8 mouse cellular contexts compared by ENCODE assay signal in genomic region chr1:153332444-153333295, GRCm38 (mm10). TPM values are rescaled to one million over a fixed set of nuclear protein-coding genes. Genes with fewer than 3 reads are reported as not detected.
DNase-seq lines count a peak whose midpoint lies in the region; ATAC-seq lines count a peak whose summit lies in the region.

Lamc1 (minus strand) TSS chr1:153332786.

- no peaks in the 10 kb centered on the region for H3K9me3 ChIP-seq in hindbrain, embryonic 13.5 days

- ATAC-seq in hindbrain, embryonic 13.5 days (ENCODE audit: low FRiP score) = peak; percentile 92

- peak within 1 kb of the TSS; percentile 93 for H3K27ac ChIP-seq in hindbrain, embryonic 13.5 days

- no peaks in the 10 kb centered on the region for H3K27me3 ChIP-seq in hindbrain, embryonic 13.5 days

- H3K4me3 ChIP-seq in hindbrain, embryonic 13.5 days = peak within 1 kb of the TSS; percentile 97

- under 1% methylated on average over 63 of the region's 85 CpGs for WGBS in hindbrain, embryonic 13.5 days

- peak; percentile 98 for DNase-seq in R1 (ENCODE audit: low read depth, low spot score)
- peak; percentile 82 for DNase-seq in cerebellum, adult 9-11 months
- DNase-seq in frontal cortex, postnatal 25 days (ENCODE audit: low spot score in 2 of 2) = peak; percentile 54
- DNase-seq in layer of hippocampus, postnatal 36 days = peak; percentile 84 to 86
- DNase-seq in lung, postnatal 25 days (ENCODE audit: low spot score) = peak; percentile 90
- peak; percentile 92 for DNase-seq in retina, embryonic 14.5 days (ENCODE audit: low spot score)
- DNase-seq in thymus, postnatal 36 days = peak; percentile 78 to 84

- no peaks in the 10 kb centered on the region for H3K36me3 ChIP-seq in hindbrain, embryonic 13.5 days

- peak within 1 kb of the TSS; percentile 95 for H3K4me2 ChIP-seq in hindbrain, embryonic 13.5 days

- H3K9ac ChIP-seq in hindbrain, embryonic 13.5 days = peak within 1 kb of the TSS; percentile 93

- peaks cover 33% of the 10 kb centered on the region for H3K4me1 ChIP-seq in hindbrain, embryonic 13.5 days (replicated peaks)

RNA-seq across cellular contexts. Expression of gene Lamc1, which starts in this region (rescaled TPM):
- 18.6 and 20.2 TPM in 2 replicates for polyA plus RNA-seq in hindbrain, embryonic 13.5 days (2015; fragmentation: Nextera tagmentation; extraction: Ambion mirVana)
- 10 to 100 TPM; 25.3 to 34.8 TPM for total RNA-seq in layer of hippocampus, postnatal 36 days (2021)

Comparison
In these comparisons a context has a peak if more than half of its experiments do, and no peak if none do; other contexts are left out.
1. Peak in every context shown above with its lines: DNase-seq, ATAC-seq, H3K4me3 ChIP-seq and H3K27ac ChIP-seq.